Mouse (Mus musculus): ENCODE measurements around the gene Wdr6.

GRCm38 (mm10) chr9:108572321-108572720, 6.2 kb downstream of the Wdr6 start:
- TF ChIP-seq TAL1 (conservative IDR thresholded peaks at IDR 0.05; ENCODE audit: low read depth, low read length) (no peak), CTCF (IDR thresholded peaks at IDR 0.05; ENCODE audit: low read depth, low read length) (no peak), GATA1 (IDR thresholded peaks at IDR 0.05; ENCODE audit: borderline replicate concordance, low read length) (no peak)
